Mouse (Mus musculus): Measurements from ENCODE around the gene Pgm3. TPM values are rescaled to one million over a fixed set of nuclear protein-coding genes. Genes with fewer than 3 reads are reported as not detected.

Gene Pgm3
- polyA plus RNA-seq, 1 experiment, result 0.04 TPM

DNA sequence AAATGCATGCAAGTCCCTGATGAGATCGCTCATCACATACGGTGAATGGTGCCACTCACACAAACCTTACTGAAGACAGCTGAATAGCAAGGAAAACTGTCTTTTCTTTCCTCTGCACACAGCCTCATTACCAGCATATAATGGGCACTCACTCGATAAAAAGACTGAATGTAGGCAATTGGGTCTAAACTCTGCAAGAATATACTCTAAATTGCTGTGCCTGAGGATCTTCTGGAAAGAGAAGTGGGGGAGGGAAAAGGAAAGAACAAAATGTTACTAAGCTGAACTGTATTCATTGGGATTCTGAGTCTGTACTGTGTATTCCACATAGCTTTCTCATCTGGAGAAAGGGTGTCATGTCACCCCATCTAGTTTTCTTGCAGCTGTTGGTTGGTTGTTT, 28.2 kb downstream of the Pgm3 start:
- Histone ChIP-seq H3K9me3 (ENCODE audit: control insufficient read depth, low read length) (no peaks in the 10 kb centered on the region), H3K4me3 (replicated peaks) (no peak overlapping the region), H3K27me3 (ENCODE audit: control insufficient read depth) (no peaks in the 10 kb centered on the region), H3K36me3 (ENCODE audit: control insufficient read depth) (peaks cover 37% of the 10 kb centered on the region), H3K4me1 (ENCODE audit: control insufficient read depth) (no peaks in the 10 kb centered on the region)
- no peak for TF ChIP-seq TAL1 (IDR thresholded peaks at IDR 0.05; ENCODE audit: low read length)

DNA sequence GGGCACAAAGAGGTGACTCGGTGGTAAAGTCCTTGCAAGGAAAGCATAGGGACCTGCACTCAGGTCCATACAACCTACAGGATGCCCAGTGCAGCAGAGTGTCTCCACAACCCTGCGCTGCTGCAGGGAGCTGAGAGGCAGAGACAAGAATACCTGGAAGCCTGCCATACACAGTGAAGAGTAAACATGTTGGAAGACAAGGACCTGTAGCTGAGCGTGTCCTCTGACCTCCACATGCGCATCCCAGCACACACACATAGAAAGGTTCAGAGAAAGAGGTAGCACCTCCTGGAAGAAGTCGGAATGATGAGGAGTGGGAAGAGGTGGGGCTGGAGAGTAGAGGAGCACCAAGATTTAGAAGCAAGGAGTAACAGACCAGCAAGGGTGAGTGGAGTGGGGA, 37.6 kb downstream of the Pgm3 start:
- H3K27me3 ChIP-seq (ENCODE audit: control insufficient read depth), result no peaks in the 10 kb centered on the region
- H3K9me3 ChIP-seq (ENCODE audit: control insufficient read depth, low read length), result no peaks in the 10 kb centered on the region
- no peaks in the 10 kb centered on the region for H3K4me1 ChIP-seq (ENCODE audit: control insufficient read depth)
- no peak overlapping the region for H3K4me3 ChIP-seq (replicated peaks)
- H3K36me3 ChIP-seq (ENCODE audit: control insufficient read depth), result peaks cover 23% of the 10 kb centered on the region
- TF ChIP-seq TAL1 (IDR thresholded peaks at IDR 0.05; ENCODE audit: low read length), result no peak
- TF ChIP-seq GATA1 (IDR thresholded peaks at IDR 0.05; ENCODE audit: low read length), result no peak

DNA sequence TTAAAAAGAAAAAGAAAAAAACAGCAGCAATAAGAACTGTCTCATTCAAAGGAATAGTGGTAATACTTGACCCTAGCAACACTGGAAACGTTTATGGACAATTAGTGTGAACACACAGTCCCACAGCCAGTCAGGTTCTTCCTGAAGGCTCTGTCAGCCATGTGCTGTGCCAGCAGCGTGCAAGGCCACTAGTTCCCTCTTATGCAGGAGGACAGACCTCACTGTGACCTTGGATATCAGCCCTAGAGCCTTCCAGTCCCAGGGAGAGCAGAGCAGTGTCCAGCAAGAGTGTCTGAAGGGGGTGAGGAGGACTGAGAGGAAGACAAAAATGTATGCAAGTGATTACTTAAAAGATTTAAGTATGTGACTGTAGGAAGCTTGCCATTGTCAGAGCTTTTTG, 46.0 kb downstream of the Pgm3 start:
- no peaks in the 10 kb centered on the region for H3K9me3 ChIP-seq (ENCODE audit: control insufficient read depth, low read length)
- TF ChIP-seq GATA1 (IDR thresholded peaks at IDR 0.05; ENCODE audit: low read length), result no peak
- peaks cover 2% of the 10 kb centered on the region; the same call in 1 of the 2 replicates for H3K4me1 ChIP-seq (ENCODE audit: control insufficient read depth)
- peaks cover 35% of the 10 kb centered on the region for H3K36me3 ChIP-seq (ENCODE audit: control insufficient read depth)
- no peak overlapping the region for H3K4me3 ChIP-seq (replicated peaks)
- H3K27me3 ChIP-seq (ENCODE audit: control insufficient read depth), result no peaks in the 10 kb centered on the region

DNA sequence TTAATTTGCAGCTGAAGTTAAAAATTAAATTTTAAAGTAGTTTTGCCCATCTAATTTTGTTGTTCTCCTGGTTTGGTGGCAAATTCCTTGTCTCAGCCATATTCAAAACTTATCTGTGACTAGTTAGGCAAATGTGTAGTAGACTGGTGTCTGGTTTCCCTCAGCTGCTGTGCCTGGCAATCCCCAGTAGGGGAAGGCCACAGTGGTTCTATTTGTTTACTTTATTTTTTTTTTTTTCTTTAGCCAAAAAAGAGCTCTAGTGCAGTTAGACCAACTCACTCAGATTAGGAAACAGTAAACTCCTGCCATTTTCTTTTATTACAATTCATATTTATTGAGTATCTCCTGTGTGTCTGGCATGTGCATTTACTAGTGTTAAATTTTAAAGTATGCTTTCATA, 49.3 kb downstream of the Pgm3 start:
- Histone ChIP-seq H3K9me3 (ENCODE audit: control insufficient read depth, low read length) (no peaks in the 10 kb centered on the region), H3K36me3 (ENCODE audit: control insufficient read depth) (peaks cover 49% of the 10 kb centered on the region), H3K27me3 (ENCODE audit: control insufficient read depth) (no peaks in the 10 kb centered on the region), H3K4me1 (ENCODE audit: control insufficient read depth) (no peaks in the 10 kb centered on the region), H3K4me3 (replicated peaks) (no peak overlapping the region)
- no peak for TF ChIP-seq GATA1 (IDR thresholded peaks at IDR 0.05; ENCODE audit: low read length)
- no peak for TF ChIP-seq TAL1 (IDR thresholded peaks at IDR 0.05; ENCODE audit: low read length)

DNA sequence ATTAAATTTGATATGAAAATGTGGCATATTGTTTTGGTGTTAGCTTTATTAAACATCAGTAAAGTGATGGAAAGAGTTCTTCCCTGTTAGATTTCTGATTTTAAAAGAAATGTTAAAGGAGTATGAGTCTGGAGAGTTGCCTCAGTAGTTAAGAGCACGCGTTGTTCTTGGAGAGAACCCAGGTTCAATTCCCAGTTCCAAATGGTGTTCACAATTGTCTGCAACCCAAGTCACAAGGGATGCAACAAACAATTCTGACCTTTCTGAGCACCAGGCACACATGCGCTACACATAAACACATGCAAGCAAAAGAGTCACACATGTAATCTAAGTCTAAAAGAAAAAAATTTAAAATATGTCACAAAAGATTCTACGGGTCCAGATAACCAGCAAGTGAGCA, 56.8 kb downstream of the Pgm3 start:
- Histone ChIP-seq H3K4me3 (replicated peaks) (no peak overlapping the region), H3K36me3 (ENCODE audit: control insufficient read depth) (peaks cover 52% of the 10 kb centered on the region), H3K4me1 (ENCODE audit: control insufficient read depth) (peaks cover 2% of the 10 kb centered on the region), H3K9me3 (ENCODE audit: control insufficient read depth, low read length) (no peaks in the 10 kb centered on the region), H3K27me3 (ENCODE audit: control insufficient read depth) (no peaks in the 10 kb centered on the region)
- TF ChIP-seq TAL1 (IDR thresholded peaks at IDR 0.05; ENCODE audit: low read length) (no peak), GATA1 (IDR thresholded peaks at IDR 0.05; ENCODE audit: low read length) (no peak)

DNA sequence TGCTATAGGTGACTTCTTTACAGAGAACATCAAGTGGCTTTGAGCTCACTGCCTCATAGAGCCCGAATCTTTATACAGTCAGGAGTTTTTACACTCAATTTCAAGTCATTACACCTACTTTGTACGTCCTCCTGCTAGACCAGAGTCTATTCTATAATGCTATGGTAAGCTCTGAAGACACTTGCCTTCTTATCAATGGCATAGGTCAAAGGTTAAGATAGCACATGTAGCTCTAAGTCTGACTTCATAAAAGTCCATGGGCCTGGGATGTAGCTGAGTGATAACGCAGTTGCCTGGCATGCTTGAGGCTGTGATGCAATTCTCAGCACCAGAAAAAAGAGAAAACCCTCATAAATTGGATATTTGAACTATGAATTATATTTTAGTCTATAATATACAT, 57.3 kb downstream of the Pgm3 start:
- Histone ChIP-seq H3K27me3 (ENCODE audit: control insufficient read depth) (no peaks in the 10 kb centered on the region), H3K36me3 (ENCODE audit: control insufficient read depth) (peaks cover 50% of the 10 kb centered on the region), H3K4me1 (ENCODE audit: control insufficient read depth) (peaks cover 2% of the 10 kb centered on the region), H3K4me3 (replicated peaks) (no peak overlapping the region), H3K9me3 (ENCODE audit: control insufficient read depth, low read length) (no peaks in the 10 kb centered on the region)
- no peak for TF ChIP-seq GATA1 (IDR thresholded peaks at IDR 0.05; ENCODE audit: low read length)
- no peak for TF ChIP-seq TAL1 (IDR thresholded peaks at IDR 0.05; ENCODE audit: low read length)

DNA sequence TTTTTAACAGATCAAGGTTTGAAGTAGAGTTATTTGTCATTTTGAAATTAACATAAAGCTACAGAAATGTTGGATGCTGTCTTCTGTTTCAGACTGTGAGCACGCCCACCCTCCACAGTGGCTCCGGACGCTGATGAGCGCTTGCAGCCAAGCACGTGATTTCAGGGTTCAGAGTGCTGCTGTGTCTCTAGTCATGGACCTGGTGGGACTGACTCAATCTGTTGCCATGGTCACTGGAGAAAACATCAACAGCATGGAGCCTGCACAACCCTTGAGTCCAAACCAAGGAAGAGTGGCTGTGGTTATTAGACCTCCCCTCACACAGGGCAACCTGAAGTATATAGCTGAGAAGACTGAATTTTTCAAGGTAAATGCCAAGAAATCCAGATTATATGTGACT, 57.9 kb downstream of the Pgm3 start:
- Histone ChIP-seq H3K4me1 (ENCODE audit: control insufficient read depth) (peaks cover 2% of the 10 kb centered on the region), H3K27me3 (ENCODE audit: control insufficient read depth) (no peaks in the 10 kb centered on the region), H3K4me3 (replicated peaks) (no peak overlapping the region), H3K9me3 (ENCODE audit: control insufficient read depth, low read length) (no peaks in the 10 kb centered on the region), H3K36me3 (ENCODE audit: control insufficient read depth) (peaks cover 48% of the 10 kb centered on the region)
- no peak for TF ChIP-seq GATA1 (IDR thresholded peaks at IDR 0.05; ENCODE audit: low read length)
- TF ChIP-seq TAL1 (IDR thresholded peaks at IDR 0.05; ENCODE audit: low read length), result no peak

DNA sequence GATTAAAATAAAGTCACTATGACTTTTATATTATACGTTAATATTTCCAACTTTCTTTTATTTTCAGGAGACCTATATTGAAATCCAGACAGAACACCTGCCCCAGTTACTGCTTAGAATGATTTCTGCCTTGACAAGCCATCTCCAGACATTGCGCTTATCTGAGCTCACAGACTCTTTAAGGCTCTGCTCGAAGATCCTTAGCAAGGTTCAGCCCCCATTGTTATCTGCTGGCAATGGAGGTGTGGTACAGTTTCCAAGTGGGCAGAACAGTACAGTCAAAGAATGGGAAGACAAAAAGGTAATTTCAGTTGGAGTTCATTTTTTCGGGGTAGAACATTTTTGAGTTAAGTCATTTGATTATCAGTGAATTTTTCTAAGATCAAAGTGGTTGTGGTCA, 64.2 kb downstream of the Pgm3 start:
- Histone ChIP-seq H3K4me3 (replicated peaks) (no peak overlapping the region), H3K9me3 (ENCODE audit: control insufficient read depth, low read length) (no peaks in the 10 kb centered on the region), H3K36me3 (ENCODE audit: control insufficient read depth) (peaks cover 27% of the 10 kb centered on the region), H3K27me3 (ENCODE audit: control insufficient read depth) (no peaks in the 10 kb centered on the region), H3K4me1 (ENCODE audit: control insufficient read depth) (peaks cover 11% of the 10 kb centered on the region)
- TF ChIP-seq GATA1 (IDR thresholded peaks at IDR 0.05; ENCODE audit: low read length), result 0 out of 2 replicates have a peak, but pooled peaks have one; percentile 12
- no peak for TF ChIP-seq TAL1 (IDR thresholded peaks at IDR 0.05; ENCODE audit: low read length)

Other genes with a start within 250 kb of the Pgm3 start
- 0.02 TPM in 1 of 2 replicates, not detected in the other for gene Ube2cbp, start 106.9 kb downstream of the Pgm3 start, polyA plus RNA-seq (2012)
- gene Dop1a, start 104.7 kb downstream of the Pgm3 start, polyA plus RNA-seq (2012), result 0.15 and 0.33 TPM in 2 replicates
- not detected in 2 replicates for gene Rwdd2a, start 149 bp upstream of the Pgm3 start, polyA plus RNA-seq (2012)
- gene Me1, start 124.1 kb upstream of the Pgm3 start, polyA plus RNA-seq (2012), result 0.03 and 0.05 TPM in 2 replicates
- not detected in 2 replicates for gene Prss35, start 171.8 kb upstream of the Pgm3 start, polyA plus RNA-seq (2012)